Mouse (Mus musculus) CD4-positive, CD25-positive, alpha-beta regulatory T cell, adult 4 months (primary cell): ENCODE data around the gene Sec24a. TPM values are rescaled to one million over a fixed set of nuclear protein-coding genes. Genes with fewer than 3 reads are reported as not detected.
"Not testable (repeated sequence)": the region's sequence is repeated elsewhere in the genome, so short reads cannot be mapped to it uniquely, and the experiment has no call there.

ENCODE experiments used
- ATAC-seq: one replicate; pipeline ENCODE4 v1.8.0; 2017
- polyA plus RNA-seq, 2 experiments: library from polyadenylated mRNA; unstranded; fragments of 100-300 nt; shearing (Covaris generic); gene quantifications; one replicate each; pipeline ENCODE4 v1.2.1; 2017

The Sec24a gene
- polyA plus RNA-seq, 2 experiments from 2014 or later: 18.2 to 27.0 TPM

DNA sequence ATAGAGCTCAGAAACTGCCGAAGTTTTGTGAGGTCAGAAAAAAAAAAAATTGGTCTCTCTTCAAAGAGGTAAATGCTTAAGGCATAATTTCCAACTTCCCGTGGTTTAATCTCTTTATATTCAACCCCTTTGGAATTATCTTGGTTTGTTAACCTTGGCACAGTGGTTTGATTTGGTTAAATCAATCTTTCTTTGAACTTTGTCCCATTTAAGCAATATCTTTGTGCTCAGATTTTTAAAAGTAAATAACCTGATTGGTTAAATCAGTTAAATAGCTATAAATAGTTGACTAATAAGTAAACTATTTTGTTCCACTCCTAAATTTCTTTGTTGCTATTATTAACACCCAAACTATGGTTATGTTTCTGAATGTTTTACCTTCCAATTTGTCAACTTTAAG lies 4.2 kb downstream of the Sec24a start:
- ATAC-seq: no peak

DNA sequence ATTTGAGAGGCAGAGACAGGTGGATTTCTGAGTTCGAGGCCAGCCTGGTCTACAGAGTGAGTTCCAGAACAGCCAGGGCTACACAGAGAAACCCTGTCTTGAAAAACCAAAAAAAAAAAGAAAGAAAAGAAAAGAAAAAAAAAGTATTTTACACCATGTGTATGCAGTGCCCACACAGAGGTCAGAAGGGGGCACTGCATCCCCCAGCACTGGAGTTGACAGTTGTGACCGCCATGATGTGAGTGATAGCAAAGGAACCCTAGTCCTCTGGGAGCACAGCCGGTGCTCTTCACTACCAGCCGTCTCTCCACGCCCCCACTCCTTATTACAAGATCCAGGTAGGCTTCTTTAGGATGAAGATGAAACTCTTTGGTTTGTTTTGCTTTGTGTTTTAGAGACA lies 5.2 kb downstream of the Sec24a start:
- not testable (repeated sequence) for ATAC-seq

DNA sequence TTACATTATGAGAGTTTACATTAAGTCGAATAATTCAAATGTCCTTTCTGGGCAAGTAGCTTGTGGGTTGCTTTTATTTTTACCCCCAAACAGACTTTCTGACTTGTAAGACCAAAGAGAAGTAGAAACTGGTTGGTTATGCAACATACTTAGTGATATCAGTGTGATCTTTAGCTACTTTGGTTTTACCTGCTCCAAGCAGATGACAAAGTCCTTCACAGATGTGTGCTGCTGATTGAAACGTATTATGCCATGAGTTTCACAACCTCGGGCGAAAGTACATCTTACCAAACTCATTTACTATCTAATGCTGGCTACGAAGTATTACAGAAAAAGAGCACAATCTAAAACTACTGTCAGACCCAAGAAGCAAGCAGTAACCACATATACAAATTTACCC lies 5.8 kb downstream of the Sec24a start:
- ATAC-seq: no peak

DNA sequence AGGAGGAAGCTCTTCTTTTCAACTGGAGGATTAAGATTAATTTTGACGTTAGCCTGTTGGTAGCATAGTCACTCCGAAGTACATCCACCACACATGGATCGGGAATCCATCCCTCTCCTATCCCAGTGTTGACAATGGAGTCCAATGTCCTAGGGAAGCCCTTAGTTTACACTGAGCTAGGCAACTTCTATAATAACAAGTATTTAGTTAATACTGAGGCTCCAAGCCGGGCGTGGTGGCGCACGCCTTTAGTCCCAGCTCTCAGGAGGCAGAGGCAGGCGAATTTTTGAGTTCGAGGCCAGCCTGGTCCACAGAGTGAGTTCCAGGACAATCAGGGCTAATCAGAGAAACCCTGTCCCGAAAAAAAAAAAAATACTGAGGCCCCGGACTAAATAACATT lies 6.4 kb downstream of the Sec24a start:
- no peak for ATAC-seq

DNA sequence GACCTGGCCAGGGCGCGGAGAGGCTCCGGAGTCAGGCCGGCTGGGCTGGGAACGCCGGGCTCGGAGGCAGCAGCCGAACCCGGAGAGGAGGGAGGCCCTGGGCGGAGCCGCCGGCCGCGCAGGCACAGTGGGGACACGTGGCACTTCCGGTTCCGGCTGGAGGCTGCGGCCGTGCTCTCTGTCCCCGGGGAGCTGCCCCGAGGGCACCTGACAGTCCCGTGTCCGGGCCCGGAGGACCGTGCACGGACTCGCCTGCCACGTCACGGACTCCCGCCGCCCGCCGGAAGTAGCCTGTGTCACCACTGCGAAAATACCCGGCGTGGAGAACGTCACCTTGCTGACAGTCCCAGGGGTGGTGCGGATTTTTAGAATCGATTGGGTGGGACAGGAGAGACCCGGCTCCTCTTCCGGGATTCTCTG lies 7.1 kb downstream of the Sec24a start:
- peak; percentile 75 for ATAC-seq

DNA sequence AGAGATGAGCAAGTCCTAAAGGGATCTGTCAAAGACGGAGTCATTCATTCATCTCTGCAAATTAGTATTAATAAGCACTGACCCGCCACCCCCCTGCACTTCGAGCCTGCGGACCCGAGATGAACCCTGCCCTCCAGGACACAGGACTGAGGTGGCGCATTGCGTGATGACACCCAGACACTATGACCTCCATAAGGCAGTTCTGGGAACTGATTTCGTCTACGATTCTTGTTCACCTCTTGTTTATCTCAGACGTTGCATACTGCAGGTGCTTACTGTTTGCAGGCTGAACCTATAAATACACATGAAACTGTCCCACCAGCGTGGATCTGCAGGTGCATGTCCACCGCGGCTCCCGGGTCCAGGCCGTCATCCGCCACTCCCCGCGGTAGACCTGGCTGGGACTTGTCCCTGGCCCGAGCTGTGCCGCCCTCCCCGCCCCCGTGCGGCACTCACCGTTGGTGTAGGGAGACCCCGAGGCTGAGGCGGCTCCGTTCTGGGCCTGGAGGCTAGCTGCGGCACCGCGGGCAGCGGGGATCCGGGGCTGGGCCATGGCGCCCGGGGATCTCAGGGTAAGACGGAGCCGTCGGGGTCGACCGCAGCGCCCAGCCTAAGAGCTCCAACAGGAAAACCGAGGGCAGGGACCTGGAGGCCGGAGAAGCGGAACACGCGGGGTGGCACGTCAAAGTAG lies 7.7 kb downstream of the Sec24a start:
- ATAC-seq: peak; percentile 42

DNA sequence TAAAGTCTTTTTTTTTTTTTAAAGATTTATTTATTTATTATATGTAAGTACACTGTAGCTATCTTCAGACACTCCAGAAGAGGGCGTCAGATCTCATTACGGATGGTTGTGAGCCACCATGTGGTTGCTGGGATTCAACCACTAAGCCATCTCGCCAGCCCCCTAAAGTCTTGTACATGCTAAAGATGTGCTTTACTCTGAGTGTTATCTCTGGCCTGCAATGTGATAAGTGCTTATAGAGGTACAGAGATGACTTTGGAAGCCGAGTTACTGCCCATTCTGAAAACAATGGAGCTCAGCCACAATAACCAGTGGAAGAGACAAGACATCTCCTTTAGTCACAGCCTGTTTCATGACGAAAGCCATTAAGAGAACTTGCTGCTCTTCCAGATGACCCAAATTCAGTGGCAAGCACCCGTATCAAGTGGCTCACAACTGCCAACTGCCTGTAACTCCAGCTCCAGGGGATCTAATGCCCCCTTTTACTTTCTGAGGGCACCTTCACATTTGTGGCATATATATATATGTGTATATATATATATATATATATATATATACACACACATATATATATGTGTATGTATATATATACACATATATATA lies 11.7 kb downstream of the Sec24a start:
- not testable (repeated sequence) for ATAC-seq

DNA sequence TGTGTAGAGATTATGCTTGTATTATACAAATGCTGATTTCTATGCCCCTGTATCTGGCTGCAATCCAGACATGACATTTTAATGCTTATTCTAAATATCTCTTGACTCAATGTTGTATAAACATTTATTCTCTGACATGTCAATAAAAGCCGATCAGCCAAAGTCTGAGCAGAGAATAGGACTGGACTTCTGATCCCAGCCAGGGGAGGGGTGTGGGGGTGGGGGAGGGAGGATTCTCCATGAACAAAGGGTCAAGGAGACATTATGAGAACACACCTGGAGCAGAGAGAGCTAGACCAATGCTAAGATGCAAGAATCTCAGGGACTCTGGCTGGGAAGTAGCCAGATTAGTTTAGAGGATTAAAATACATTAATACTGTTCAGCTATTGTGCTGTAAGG lies 17.3 kb downstream of the Sec24a start:
- no peak for ATAC-seq

DNA sequence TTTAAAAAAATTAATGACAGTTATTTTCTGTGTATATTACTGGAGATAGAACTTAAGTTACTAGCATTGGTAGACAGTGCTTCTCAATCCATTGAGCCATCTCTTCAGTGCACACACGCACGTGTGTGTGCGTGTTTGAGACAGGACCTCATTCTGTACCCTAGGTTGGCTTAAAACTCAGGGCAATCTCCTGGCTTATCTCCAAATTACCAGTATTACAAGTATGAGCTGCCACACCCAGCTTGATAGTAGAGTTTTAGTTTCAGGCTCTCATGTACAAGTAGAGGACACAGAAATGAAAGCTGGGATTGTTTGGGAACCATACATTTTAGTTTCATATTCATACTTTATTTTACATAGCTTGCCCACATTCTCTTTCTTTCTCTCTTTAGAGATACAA lies 22.7 kb downstream of the Sec24a start:
- ATAC-seq: no peak

DNA sequence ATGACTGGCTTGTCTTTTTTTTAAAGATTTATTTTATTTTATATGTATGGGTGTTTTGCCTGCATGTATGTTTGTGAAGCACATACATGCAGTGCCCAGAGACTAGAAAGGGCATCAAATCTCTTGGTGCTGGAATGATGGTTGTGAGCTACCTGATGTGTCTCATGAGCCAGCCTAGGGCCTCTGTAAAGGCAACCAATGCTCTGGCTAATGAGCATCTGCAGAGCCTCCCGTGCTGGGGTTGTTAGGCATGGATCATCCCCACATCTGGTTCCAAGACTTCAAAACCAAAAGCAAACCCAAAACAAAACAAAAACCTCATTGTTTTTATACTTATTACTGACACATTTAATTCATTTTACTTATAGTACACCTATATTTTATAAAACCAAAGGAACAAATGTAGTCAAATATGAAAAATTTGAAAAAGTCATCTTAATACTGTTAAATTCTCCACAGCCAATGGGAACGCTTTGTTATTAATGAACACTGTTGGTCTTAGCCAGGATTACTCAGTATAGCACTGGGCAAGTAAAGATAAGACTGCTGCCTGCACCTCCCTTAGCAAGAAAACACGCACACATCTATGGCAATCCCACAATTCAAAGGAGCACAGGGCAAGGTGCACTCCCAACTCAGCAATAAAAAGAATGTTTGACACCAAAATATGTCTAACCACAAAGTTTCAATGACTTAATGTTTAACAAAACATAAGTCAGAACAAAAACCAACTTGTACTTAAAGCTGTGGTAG lies 24.6 kb downstream of the Sec24a start:
- ATAC-seq: no peak

DNA sequence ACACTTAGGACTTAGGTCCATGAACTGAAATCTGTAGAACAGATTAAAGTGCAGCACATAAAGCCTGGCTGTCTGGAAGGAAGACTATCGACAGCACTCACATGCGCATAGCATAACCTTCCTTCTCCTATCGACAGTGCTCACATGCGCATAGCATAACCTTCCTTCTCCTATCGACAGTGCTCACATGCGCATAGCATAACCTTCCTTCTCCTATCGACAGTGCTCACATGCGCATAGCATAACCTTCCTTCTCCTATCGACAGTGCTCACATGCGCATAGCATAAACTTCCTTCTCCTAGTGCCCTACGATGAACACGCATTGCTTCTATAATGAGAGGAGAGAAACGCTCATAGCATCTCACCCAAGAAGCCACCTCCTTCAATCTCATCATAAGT lies 29.2 kb downstream of the Sec24a start:
- not testable (repeated sequence) for ATAC-seq

DNA sequence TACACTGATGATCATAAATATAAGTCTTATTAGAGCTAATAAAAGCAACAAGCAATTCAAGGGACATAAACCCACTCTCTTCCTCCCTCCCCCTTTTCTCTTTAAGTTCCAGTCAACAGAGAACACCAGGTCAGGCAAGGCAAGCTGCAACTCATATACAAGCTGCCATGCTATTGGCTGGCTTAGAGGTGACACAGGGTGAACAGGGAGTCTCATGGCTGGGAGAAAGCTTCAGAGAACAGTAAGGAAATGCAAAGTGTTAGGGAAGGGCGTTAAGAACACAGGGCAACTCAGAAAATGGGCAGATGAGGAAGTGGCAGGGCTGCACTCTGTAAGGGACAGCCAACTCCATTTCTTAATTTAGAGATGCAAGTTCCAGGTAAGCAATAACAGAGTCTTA lies 30.6 kb downstream of the Sec24a start:
- ATAC-seq: no peak

DNA sequence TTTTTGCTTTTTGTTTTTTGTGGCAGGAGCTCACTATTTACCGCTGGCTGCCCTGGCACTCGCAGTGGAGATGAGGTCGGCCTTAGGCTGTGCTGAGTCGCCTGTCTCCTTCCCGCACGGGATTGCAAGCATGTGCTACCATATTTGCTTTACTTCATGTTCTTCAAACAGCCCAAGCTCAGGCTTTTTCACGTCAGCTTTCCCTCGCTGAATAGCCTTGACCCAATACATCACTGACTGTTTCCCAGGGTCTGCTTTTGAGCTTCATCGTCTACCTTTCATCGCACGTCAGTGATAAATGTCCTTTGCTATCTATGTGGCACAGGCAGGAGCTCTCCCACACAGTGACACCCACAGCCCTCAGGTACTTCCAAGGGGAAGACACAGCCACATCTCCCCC lies 42.4 kb downstream of the Sec24a start:
- no peak for ATAC-seq

DNA sequence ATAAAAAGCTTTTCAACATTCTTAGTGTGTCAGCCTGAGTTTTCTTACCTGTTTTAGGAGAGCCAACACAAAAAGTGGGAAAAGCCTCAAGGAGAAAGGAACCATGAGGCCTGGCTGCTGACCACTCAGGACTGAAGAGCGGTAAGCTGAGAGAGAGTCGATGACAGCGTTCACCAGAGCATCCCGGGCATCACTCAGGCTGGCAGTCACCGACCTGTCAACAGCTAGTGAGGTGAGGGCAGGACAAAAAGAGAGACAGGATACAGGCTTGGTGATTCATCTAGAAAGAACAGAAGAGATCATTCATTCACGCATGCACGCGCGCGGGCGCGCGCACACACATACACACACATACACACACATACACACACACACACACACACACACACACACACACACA lies 56.4 kb downstream of the Sec24a start:
- no peak for ATAC-seq

DNA sequence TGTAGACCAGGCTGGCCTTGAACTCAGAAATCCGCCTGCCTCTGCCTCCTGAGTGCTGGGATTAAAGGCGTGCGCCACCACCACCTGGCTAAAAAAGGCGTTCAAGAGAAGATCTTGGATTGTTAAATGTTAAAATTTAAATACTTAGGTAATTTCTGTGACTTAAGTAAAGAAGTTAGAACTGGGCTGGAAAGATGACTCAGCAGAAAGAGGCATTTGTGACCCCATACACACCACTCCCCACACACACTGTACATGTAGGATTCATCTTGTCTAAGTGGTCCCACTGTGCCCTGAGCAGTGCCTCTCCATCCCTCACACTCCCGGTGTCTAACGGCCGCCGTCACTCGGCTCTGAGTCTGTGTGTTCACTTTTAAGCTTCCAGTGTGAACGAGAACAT lies 57.0 kb downstream of the Sec24a start:
- ATAC-seq: no peak

DNA sequence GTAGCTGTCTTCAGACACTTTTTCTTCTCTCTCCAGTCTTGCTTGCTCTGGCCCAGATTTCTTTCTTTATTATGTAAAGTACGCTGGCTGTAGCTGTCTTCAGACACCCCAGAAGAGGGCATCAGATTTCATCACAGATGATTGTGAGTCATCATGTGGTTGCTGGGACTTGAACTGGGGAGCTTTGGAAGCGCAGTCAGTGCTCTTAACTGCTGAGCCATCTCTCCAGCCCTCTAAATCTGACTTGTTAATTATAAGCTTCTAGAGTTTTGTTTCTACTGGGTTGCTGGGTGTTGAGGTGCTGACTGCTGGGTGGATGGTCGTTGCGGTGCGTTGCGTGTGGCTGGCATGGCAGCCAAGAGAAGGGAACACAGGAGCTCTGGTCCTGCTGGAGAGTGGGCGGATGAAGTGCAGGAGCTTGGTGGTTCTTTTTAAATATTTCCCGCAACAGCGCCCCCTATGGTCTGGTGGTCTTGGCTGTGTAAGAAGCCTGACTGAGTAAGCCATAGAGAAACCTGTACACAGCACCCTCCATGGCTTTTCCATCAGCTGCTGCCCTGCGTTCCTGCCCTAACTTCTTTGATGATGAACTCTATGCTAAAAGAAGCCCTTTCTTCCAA lies 59.9 kb downstream of the Sec24a start:
- no peak for ATAC-seq

DNA sequence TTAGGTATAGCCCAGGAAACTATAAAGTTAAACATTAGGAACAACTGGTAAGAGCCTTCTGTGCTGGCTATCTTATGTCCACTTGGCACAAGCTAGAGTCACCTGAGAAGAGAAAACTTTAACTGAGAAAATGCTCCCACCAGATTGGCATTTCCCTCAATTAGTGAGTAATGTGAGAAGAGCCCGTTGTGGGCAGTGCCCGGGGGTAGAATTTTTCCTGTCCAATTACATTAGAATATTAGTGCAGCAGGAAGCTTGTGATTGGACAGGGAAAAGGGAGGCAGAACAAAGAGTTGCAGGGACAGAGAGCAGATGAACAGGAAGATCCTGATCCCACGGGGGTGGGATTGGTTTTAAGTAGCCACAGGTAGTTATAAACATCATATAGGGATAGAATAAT lies 60.6 kb downstream of the Sec24a start:
- no peak for ATAC-seq

DNA sequence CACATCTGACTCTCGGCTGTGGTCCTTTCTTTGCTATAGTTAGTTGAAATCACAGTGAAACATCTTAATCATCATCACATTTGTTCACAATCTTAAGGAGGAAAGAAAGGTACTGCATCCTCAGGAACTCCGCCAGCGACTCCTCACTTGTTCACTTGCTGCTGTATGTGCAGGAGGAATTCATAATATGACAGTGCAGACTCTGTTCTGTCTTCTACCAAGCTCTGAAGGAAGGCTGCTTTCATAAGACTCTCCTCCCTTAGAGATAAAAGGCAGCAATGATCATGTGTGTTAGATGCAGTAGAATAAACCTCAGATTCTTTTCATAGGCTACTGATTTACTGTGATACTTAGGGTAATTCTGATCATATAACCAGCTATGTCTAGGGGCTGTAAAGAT lies 68.5 kb downstream of the Sec24a start:
- no peak for ATAC-seq

DNA sequence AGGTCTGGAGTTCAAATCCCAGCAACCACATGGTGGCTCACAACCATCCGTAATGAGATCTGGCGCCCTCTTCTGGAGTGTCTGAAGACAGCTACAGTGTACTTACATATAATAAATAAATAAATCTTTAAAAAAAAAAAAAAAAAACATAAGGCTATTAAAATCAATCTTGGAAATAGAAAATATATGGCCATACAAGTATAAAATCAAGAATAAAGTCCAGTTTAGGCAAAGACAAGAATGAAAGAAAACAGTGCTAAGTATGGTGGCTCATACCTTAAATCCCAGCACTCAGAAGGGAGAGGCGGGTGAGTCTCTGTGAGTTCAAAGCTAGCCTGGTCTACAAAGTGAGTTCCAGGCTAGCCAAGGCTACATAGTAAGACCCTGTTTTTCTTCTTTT lies 72.8 kb downstream of the Sec24a start:
- not testable (repeated sequence) for ATAC-seq

DNA sequence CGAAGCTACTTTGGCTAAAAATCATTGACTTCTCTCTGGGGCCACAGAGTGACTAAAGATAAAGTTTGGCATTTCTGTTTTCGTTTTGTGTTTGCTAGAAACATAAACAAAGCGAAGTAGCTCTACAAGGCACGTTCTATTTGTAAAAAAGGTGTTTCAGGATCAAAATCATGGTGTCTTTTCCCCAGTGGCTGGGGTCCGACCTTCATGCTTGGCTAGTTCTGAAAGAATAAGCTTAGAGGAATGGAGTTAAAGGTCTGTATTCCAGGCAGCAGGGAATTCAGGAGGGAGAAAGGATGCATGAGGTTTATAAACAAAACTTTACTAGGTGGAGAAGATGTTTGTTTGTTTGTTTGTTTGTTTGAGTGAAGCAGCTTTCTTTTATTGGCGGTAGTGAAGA lies 74.1 kb downstream of the Sec24a start:
- ATAC-seq: no peak

DNA sequence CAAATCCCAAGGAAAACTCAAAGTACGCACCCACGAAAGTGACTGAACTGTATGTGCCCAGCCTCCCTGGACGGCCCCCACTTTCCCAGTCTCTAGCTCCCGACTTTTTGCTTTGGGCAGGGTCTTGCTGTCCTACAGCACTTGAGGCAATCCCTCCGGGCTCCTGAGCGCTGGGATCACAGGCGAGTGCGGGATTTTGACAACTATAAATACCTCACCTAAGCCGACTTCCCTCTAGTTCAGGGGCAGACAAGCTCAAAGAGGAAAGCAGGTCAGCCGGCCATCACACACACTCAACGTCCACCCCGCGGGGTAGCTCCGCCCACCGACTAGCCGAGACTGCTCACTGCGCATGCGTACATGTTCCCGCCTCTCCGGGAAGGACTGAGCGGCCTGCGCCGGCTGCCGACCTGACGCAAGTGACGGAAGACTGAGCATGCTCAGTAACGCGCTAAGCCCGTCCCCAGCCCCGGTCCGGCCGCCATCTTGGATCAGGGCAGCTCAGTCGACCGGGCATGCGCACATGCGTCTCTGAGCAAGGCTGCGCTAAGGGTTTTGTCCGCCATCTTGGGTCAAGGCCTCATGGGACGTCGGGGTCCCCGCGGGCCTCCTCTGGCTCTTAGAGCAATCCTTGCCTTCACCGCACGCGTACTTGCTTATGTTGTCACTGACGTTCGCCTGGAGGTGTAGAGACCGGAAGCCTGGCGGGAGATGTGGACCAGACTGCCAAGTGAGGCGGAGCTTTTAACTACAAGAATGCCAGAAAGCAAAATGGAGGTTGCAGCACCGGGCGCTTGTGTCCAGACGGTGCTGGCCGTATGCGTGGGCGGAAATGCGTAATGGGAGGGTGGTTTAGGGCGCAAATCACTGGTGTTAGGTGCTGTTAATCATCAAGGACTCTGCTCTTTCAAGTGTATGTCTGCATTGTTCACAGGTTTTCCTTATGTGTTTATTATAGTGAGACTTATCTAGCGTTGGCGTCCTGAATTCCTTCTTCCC lies 74.8 kb downstream of the Sec24a start, which contains the start of gene 0610009B22Rik:
Gene 0610009B22Rik, minus strand, starts transcription at position 545 of the 999 bp plus-strand sequence.
- ATAC-seq: peak; percentile 91

DNA sequence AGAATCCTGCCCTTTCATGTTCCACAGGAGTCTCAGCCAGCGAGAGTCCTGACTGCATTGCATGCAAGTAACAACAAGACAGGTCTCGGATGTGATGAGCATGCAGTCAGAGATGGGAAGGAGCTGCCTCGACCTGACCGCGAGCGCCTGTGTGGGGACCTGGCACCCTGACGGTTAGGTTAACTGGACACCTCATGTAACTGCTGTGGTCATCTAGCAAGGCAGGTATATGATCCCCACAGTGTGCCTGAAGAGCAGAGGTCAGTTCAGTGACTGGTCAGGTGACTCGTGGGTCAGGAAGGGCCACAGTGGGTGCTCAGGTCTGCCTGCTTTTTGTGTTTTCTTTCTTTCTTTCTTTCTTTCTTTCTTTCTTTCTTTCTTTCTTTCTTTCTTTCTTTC lies 81.5 kb downstream of the Sec24a start:
- ATAC-seq: no peak
